Mouse (Mus musculus) lung, embryonic 15.5 days (tissue): ENCODE results near the gene Skap1. TPM values are rescaled to one million over a fixed set of nuclear protein-coding genes. Genes with fewer than 3 reads are reported as not detected.

Source experiments
- ATAC-seq: fragments of 200-750 bp; cut with Nextera tagmentation; 2 replicates; pipeline ENCODE4 v1.8.0; 2017; ENCODE audit warnings: moderate number of reproducible peaks, borderline replicate concordance; ENCODE audit not compliant: low FRiP score, low TSS enrichment; ENCODE audit errors: extremely low read depth
- H3K27ac ChIP-seq: fragments of 300-500 bp; sonication (generic); 2 replicates; pipeline ENCODE4 v1.5.1; 2015; ENCODE audit warnings: moderate library complexity, mild to moderate bottlenecking, inconsistent platforms
- H3K27me3 ChIP-seq: fragments of 300-500 bp; sonication (generic); 2 replicates; pipeline ENCODE4 v1.6.1; 2015; ENCODE audit warnings: inconsistent platforms
- H3K36me3 ChIP-seq: fragments of 300-500 bp; sonication (generic); 2 replicates; pipeline ENCODE4 v1.6.1; 2015; ENCODE audit warnings: inconsistent platforms
- H3K4me1 ChIP-seq: fragments of 300-500 bp; sonication (generic); 2 replicates; pipeline ENCODE4 v1.6.1; 2015; ENCODE audit warnings: inconsistent platforms
- H3K4me2 ChIP-seq: fragments of 300-500 bp; sonication (generic); 2 replicates; pipeline ENCODE4 v1.6.1; 2015; ENCODE audit warnings: inconsistent platforms, mild to moderate bottlenecking, moderate library complexity
- H3K4me3 ChIP-seq: fragments of 300-500 bp; sonication (generic); 2 replicates; pipeline ENCODE4 v1.5.1; 2015; ENCODE audit warnings: mild to moderate bottlenecking, inconsistent platforms
- H3K9ac ChIP-seq: fragments of 300-500 bp; sonication (generic); 2 replicates; pipeline ENCODE4 v1.6.1; 2015; ENCODE audit warnings: inconsistent platforms
- H3K9me3 ChIP-seq: fragments of 300-500 bp; sonication (generic); 2 replicates; pipeline ENCODE4 v1.6.1; 2016; ENCODE audit warnings: inconsistent platforms
- WGBS: fragments of 180-500 bp; shearing (Covaris S2); methylation state at CpG from one replicate; pipeline ENCODE4 v1.1.7; 2015; 5-methylcytosine and 5-hydroxymethylcytosine counted together
- polyA plus RNA-seq: library from polyadenylated mRNA; unstranded; fragments of >200 nt; fragmentation: Nextera tagmentation; extraction: Ambion mirVana; gene quantifications from 2 replicates; pipeline ENCODE4 v1.2.1, GENCODE M21; 2015

Gene Skap1
- polyA plus RNA-seq, 1 experiment from 2014 or later: 6.6 TPM

DNA sequence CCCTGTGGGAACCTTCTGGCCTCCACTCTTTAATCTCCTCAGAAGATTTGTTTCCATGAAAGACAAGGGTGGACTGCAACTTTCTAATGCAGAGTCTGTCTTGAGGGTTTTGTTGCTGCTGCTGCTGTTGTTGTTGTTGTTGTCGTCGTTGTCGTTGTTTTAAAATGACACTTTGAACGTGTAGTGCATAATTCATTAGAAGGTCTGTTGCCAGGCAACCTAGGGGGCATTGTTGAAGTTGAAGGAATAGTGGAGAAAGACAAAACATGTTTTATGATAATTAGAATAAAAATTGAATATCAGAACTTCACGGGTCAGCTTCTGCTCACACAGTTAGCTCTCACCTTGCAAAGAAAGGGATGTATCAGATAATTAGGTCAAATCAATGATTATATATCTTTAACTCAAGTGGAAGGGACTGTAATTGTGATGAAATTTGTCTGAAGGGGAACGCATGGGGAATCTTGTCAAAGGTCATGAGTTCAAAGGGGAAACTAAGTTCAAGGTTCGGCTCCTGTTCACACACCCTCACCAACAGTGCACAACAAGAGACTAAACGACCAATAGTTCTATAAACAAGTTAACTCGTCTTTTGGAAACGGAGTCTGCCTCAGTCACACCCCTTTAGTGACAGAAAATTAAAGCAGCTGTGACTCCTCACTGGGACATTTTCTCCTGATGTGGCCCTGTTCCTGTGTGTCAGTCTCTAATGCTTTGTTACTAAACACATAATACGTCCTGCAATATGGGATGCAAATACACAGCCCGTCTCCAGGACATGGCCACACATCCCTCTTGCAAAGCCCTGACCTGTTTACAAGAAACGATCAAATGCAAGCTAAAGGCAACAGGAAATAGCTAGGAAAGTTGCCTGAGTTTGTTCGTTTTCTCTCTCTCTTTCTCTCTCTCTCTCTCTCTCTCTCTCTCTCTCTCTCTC, 112.4 kb downstream of the Skap1 start:
- ATAC-seq: no peak
- Histone ChIP-seq H3K4me2 (no peak overlapping the region), H3K4me3 (no peak overlapping the region), H3K9ac (no peak overlapping the region), H3K9me3 (no peaks in the 10 kb centered on the region), H3K36me3 (no peaks in the 10 kb centered on the region), H3K27me3 (no peaks in the 10 kb centered on the region), H3K4me1 (peaks cover 21% of the 10 kb centered on the region), H3K27ac (no peak overlapping the region)
- WGBS: 30% methylated on average over 14 of the region's 14 CpGs

DNA sequence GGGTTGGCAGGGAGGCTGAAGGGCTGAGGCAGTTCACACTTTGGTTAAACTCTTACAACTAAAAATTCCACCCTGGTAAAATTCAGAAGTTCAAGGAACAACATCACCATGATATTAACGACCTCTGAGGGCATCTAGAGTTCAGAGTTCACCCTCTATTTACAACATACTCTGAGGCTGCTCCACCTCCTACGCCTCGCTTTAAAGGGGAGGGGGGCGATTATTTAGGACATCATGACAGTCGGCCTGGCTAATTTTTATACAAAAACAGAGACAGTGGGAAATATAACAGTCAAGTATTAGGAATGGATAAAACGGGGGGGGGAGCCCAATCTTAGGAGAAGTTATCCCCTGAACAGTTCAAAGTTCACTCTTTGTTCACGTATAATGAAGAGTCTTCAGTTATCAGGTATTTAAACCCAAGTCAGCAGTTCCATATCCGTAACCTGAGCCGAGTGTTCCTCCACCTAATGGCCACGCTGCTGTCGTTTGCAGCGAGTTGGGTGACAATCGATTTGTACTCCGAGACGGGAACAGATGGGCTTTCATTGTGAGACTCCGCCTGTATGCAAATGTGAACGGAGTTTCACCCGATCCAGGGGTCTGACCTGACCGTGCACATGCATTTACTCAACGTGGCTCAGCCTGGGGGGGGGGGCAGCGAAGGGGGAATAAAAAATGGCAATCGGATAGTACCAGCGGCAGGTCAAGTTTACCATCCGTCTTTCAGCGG, 114.3 kb downstream of the Skap1 start:
- no peak for ATAC-seq
- WGBS: 5% methylated on average over 25 of the region's 25 CpGs
- H3K4me3 ChIP-seq: no peak overlapping the region; the same call in 1 of the 2 replicates
- no peak overlapping the region for H3K27ac ChIP-seq
- no peaks in the 10 kb centered on the region for H3K36me3 ChIP-seq
- H3K27me3 ChIP-seq: no peaks in the 10 kb centered on the region
- peaks cover 21% of the 10 kb centered on the region for H3K4me1 ChIP-seq
- H3K9me3 ChIP-seq: no peaks in the 10 kb centered on the region
- H3K9ac ChIP-seq: no peak overlapping the region
- peak overlapping the region; percentile 48 for H3K4me2 ChIP-seq

DNA sequence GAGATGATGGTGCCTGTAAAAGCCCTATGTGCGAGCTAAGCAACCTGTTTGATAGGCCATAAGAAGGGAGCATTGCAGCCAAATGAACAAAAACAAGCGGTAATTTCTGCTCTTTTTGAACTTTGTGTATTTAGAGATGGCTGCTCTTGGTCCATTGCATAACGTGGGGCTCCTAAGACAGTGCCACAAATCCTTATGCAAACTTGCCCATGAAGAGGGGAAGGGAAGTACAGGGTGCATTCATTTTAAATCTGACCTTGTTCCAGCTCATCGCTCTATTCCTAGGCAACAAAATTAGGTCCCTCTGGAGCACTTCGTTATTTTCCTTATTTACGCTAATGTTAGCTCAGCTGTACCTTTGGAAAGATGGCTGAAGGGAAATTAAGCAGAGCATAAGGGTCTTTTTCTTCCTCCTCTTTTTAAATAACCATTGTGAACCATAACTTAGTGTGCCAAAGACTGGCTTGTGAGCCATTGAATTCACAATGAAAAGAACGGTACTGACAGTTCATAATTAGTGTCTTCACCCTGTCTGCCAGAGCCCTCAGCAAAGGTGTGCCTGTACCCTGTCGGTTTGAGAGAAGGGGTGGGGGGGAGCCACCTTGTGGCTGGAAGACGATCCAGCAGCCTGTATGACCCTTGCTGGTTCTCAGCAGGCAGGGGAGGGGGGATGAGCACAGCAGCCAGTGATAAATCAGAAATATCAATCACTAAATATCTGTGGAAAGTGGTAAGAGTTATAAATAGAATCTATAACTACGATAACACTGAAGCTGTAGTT, 117.4 kb downstream of the Skap1 start:
- no peaks in the 10 kb centered on the region for H3K36me3 ChIP-seq
- WGBS: 48% methylated on average over 10 of the region's 10 CpGs
- ATAC-seq: no peak

DNA sequence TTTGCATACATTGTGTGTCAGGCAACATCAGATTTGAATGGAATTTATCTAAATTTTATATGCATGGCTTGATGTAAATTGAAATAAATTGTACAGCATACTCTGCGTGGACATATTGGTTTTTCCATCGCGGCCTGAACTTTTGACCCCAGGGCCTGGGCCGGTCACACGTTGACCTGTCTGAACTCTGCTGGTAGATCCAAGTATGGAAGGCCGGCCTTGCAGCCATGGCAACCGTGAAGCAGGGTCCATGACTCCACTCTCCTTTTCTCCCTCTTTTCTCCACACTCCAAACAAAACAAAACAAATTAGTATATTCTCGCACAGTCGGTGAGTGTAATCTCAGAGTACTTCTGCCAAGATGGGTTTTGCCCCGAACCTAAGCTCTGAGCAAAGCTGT, 118.2 kb downstream of the Skap1 start:
- no peak for ATAC-seq
- Histone ChIP-seq H3K4me2 (no peak overlapping the region), H3K4me1 (peaks cover 20% of the 10 kb centered on the region), H3K36me3 (no peaks in the 10 kb centered on the region), H3K27me3 (no peaks in the 10 kb centered on the region), H3K4me3 (no peak overlapping the region), H3K9me3 (no peaks in the 10 kb centered on the region), H3K27ac (no peak overlapping the region), H3K9ac (no peak overlapping the region)
- 29% methylated on average over 10 of the region's 10 CpGs for WGBS

More for the DNA sequence above, 117.4 kb downstream of the Skap1 start:
- Histone ChIP-seq H3K4me2 (no peak overlapping the region), H3K27me3 (no peaks in the 10 kb centered on the region), H3K9me3 (no peaks in the 10 kb centered on the region), H3K27ac (no peak overlapping the region), H3K9ac (no peak overlapping the region), H3K4me3 (no peak overlapping the region), H3K4me1 (peaks cover 21% of the 10 kb centered on the region)

DNA sequence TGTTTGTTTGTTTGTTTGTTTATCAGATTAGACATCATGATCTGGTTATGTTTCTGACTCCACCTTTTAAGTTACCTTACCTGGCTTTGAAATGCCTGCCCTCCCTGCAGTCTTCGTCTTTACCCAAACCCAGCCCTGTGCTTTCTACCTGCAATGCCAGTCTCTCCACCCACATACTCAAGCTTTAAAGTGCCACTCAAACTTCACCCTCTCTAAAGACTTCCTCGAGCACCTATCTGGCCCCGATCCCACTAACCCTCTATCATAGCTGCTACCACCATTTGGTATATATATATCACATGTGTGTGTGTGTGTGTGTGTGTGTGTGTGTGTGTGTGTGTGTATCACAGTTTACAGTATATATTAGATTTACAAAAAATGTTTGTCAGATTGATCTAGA, 125.4 kb downstream of the Skap1 start:
- no peak overlapping the region for H3K27ac ChIP-seq
- no peak overlapping the region for H3K4me2 ChIP-seq
- H3K9me3 ChIP-seq: no peaks in the 10 kb centered on the region
- ATAC-seq: no peak
- H3K9ac ChIP-seq: no peak overlapping the region
- peaks cover 5% of the 10 kb centered on the region for H3K4me1 ChIP-seq
- H3K36me3 ChIP-seq: no peaks in the 10 kb centered on the region
- 38% methylated on average over 3 of the region's 3 CpGs for WGBS
- H3K4me3 ChIP-seq: no peak overlapping the region
- no peaks in the 10 kb centered on the region for H3K27me3 ChIP-seq

DNA sequence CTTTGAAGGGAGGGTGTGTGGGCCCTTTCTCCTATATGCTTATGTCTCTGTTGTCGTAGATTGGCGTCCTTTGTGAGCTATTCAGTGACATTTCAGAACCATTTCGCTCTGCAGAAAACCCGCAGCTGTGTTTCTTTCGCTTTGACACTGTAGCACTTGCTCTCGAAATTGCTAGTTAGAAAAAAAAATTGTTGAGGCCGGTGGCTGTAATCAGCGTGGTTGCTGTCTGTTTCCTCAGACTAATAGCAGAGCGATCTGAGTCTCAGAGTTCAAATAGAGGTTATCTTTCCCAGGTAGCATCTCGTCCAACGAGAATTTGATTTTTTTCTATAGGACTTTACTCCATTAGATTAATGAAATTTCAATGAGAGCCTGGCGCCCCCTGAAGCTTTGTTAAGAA, 131.5 kb downstream of the Skap1 start:
- no peak for ATAC-seq
- H3K9me3 ChIP-seq: no peaks in the 10 kb centered on the region
- H3K36me3 ChIP-seq: no peaks in the 10 kb centered on the region
- no peak overlapping the region for H3K27ac ChIP-seq
- H3K4me1 ChIP-seq: peaks cover 8% of the 10 kb centered on the region; the same call in 1 of the 2 replicates
- H3K27me3 ChIP-seq: peaks cover 4% of the 10 kb centered on the region; the same call in 1 of the 2 replicates
- H3K4me3 ChIP-seq: no peak overlapping the region
- peak overlapping the region; percentile 38 for H3K4me2 ChIP-seq
- 19% methylated on average over 12 of the region's 12 CpGs for WGBS
- no peak overlapping the region for H3K9ac ChIP-seq

DNA sequence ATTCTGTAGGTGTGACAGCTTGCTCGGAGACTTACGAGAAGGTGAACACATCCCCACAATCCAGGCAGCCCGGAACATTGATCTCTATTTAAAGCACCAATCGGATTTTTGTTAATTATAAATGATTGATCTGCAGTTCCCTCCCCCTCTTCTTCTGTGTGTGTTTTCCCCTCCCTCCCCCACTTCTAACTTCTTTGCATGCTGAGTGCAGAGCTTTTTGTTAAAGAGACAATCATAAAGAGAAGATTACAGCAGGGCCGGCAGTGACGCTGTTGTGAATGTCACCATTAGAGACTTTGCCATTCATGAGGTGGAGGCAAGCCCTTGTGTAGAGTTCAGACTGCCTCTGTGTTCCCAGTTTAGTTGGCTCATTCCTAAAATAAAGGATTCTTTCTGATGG, 131.9 kb downstream of the Skap1 start:
- Histone ChIP-seq H3K4me1 (peaks cover 8% of the 10 kb centered on the region; the same call in 1 of the 2 replicates), H3K27me3 (peaks cover 4% of the 10 kb centered on the region; the same call in 1 of the 2 replicates), H3K27ac (no peak overlapping the region), H3K36me3 (no peaks in the 10 kb centered on the region), H3K4me2 (peak overlapping the region; percentile 38), H3K4me3 (no peak overlapping the region), H3K9me3 (no peaks in the 10 kb centered on the region), H3K9ac (no peak overlapping the region)
- ATAC-seq: no peak
- 27% methylated on average over 6 of the region's 6 CpGs for WGBS

DNA sequence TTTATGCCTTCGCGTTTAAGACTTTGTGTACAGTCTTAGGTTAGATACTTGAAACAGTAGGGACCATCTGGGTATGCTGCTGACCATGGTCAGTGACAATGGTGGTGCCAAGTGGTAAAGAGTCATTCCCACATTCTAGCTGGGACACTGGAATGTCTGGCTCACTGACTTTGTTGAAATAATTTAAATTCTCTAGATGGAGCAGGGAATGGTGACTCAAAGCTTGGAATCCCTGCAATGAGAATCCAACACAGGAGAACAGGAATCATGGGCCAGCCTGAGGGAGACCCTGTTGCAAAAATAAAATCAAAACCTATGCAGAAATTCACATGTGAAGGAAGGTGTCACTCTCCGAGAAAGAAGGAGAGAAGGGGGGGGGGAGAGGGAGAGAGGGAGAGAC, 138.4 kb downstream of the Skap1 start:
- Histone ChIP-seq H3K9ac (no peak overlapping the region), H3K27me3 (no peaks in the 10 kb centered on the region), H3K4me3 (no peak overlapping the region), H3K4me2 (no peak overlapping the region), H3K9me3 (no peaks in the 10 kb centered on the region), H3K36me3 (no peaks in the 10 kb centered on the region), H3K27ac (no peak overlapping the region), H3K4me1 (peaks cover 22% of the 10 kb centered on the region)
- ATAC-seq: no peak
- 58% methylated on average over 3 of the region's 3 CpGs for WGBS

DNA sequence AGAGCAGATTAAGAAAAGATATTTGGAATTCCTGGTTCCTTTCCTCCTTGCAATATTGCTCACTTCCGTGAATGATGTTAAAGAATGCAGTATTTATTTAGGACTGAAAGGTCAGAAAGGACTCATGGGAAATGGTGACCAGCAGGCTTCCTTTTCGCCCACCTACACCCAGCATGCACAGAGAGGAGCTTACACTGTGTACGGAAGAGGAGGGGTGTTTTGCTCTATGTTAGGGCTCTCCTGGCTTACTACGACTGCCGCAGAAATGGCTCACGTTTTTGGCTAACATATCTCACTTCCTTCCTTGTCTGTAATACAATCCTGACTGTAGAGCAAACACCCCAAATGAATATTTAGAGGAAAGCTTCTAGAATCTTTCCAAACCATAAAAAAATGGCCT, 139.9 kb downstream of the Skap1 start:
- Histone ChIP-seq H3K27ac (peak overlapping the region; percentile 76), H3K27me3 (no peaks in the 10 kb centered on the region), H3K4me3 (no peak overlapping the region), H3K4me1 (peaks cover 25% of the 10 kb centered on the region), H3K9me3 (no peaks in the 10 kb centered on the region), H3K9ac (no peak overlapping the region), H3K36me3 (no peaks in the 10 kb centered on the region), H3K4me2 (no peak overlapping the region)
- WGBS: 13% methylated on average over 6 of the region's 6 CpGs
- no peak for ATAC-seq

DNA sequence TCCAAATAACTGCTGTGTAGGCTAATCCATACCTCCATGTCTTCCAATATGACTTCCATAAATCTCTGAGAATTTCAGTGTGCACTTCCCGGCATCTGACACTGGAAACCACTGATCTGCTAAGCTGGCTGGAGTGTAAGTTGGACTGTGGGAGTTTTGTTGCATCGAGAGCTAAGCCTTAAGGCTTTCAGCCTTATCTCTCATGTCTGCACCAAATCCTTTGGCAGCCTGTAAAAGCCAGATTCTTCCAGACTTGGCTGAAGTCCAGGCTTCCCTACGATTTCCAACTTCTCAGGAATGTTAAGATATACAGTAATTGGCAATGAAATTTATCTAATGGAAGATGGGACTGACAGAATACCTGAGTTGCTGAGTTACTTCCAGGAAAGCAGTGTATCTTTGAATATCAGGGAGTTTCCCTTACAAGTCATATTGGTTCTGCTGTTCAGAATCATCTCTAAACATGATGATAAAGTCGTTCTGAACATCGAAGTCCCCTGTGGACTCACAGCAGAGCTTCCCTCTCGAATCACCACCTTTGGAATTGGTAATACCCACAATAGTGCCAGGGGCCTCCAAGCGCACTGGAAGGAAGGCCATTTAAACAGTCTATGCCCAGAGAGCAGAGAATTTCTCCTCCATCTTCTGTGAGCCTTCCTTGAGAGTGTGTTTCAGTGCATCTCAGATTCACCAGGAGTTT, 140.5 kb downstream of the Skap1 start:
- peak overlapping the region; percentile 76 for H3K27ac ChIP-seq
- 27% methylated on average over 7 of the region's 7 CpGs for WGBS

DNA sequence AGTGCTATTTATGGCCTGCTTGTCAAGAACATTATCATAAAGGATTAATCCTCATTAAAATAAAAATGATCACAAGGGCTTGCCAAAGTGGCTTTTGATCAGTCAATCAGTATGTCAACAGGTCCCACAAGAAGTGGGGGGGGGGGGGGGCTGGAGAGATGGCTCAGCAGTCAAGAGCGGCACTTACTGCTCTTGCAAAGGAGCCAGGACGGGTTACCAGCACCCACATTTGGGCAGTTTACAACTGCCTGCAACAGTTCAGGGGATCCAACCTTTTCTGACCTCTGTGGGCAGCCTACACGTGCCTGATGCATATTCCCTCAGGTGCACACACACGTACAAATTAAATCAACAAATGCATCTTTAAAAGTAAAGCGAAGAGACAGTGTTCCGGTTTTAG, 141.1 kb downstream of the Skap1 start:
- H3K4me2 ChIP-seq: no peak overlapping the region
- no peak overlapping the region for H3K4me3 ChIP-seq
- no peak overlapping the region for H3K27ac ChIP-seq
- peaks cover 25% of the 10 kb centered on the region for H3K4me1 ChIP-seq
- 75% methylated on average over 6 of the region's 6 CpGs for WGBS
- no peak for ATAC-seq
- no peaks in the 10 kb centered on the region for H3K9me3 ChIP-seq
- H3K27me3 ChIP-seq: no peaks in the 10 kb centered on the region
- H3K9ac ChIP-seq: no peak overlapping the region
- H3K36me3 ChIP-seq: no peaks in the 10 kb centered on the region

More for the DNA sequence above, 140.5 kb downstream of the Skap1 start:
- H3K27me3 ChIP-seq: no peaks in the 10 kb centered on the region
- H3K9ac ChIP-seq: no peak overlapping the region
- H3K4me1 ChIP-seq: peaks cover 25% of the 10 kb centered on the region
- no peaks in the 10 kb centered on the region for H3K36me3 ChIP-seq
- H3K4me3 ChIP-seq: no peak overlapping the region
- no peak overlapping the region for H3K4me2 ChIP-seq
- ATAC-seq: 0 out of 2 replicates have a peak, but pooled peaks have one; percentile 57
- H3K9me3 ChIP-seq: no peaks in the 10 kb centered on the region
